Mouse (Mus musculus) kidney, adult 2 months (tissue): ENCODE results near the gene C9.

Experiments used
- CTCF ChIP-seq: fragments of 200-500 bp; conservative IDR thresholded peaks from 2 replicates; pipeline ENCODE4 v1.5.1; 2011; ENCODE audit warnings: low read depth, mild to moderate bottlenecking, control low read depth, low read length, moderate library complexity, mixed read lengths; ENCODE audit not compliant: insufficient read depth, insufficient read length
- POLR2A ChIP-seq: fragments of 200-500 bp; IDR thresholded peaks from one replicate; pipeline ENCODE4 v1.6.1; 2011; ENCODE audit warnings: low read depth, low read length, control low read depth

- no peak for TF ChIP-seq CTCF
- no peak for TF ChIP-seq POLR2A
Measured at GRCm38 (mm10) chr15:6519417-6520255, 74.5 kb downstream of the C9 start.
